Comparison of ENCODE assay signal across 11 mouse cellular contexts in genomic region chr11:32010663-32010970, GRCm38 (mm10). TPM values are rescaled to one million over a fixed set of nuclear protein-coding genes. Genes with fewer than 3 reads are reported as not detected.
A peak's percentile ranks its signal among the peaks of the same experiment; 100 is the strongest.
DNase-seq lines count a peak whose midpoint lies in the region; ATAC-seq and TF ChIP-seq lines count a peak whose summit lies in the region.
"Had no signal": no experiment of that assay in that cellular context is flagged by ENCODE, and none has a peak within 500 bp of the region (broad histone marks: within the 10 kb centered on the region; RNA-seq: fewer than 3 reads in every experiment).

No protein-coding gene starts in this region.

- H3K4me3 ChIP-seq in neural tube, embryonic 11.5 days (ENCODE audit: low read depth, low read length), result no peak overlapping the region
- H3K4me3 ChIP-seq in forebrain, postnatal 0 days (ENCODE audit: low read depth, low read length), result no peak overlapping the region
- no peak overlapping the region for H3K4me3 ChIP-seq in midbrain, embryonic 11.5 days (ENCODE audit: low read depth, low read length)
- H3K4me3 ChIP-seq in cerebellum, adult 2 months (replicated peaks; ENCODE audit: insufficient read depth, low read depth, low read length), result no peak overlapping the region
- H3K4me3 ChIP-seq: liver, embryonic 13.5 days had no signal

- H3K4me2 ChIP-seq in neural tube, embryonic 11.5 days (ENCODE audit: low read depth), result no peak overlapping the region
- H3K4me2 ChIP-seq in forebrain, postnatal 0 days (ENCODE audit: low read depth), result peak overlapping the region; percentile 38
- H3K4me2 ChIP-seq in midbrain, embryonic 11.5 days, result no peak overlapping the region
- H3K4me2 ChIP-seq: liver, embryonic 13.5 days had no signal

- TF ChIP-seq POLR2A in cerebellum, adult 2 months (IDR thresholded peaks at IDR 0.05; ENCODE audit: borderline replicate concordance, insufficient read depth, low read length), result no peak

- DNase-seq in neural tube, embryonic 11.5 days (ENCODE audit: low spot score), result no peak
- DNase-seq in neural tube, embryonic 10.5 days (ENCODE audit: extremely low spot score, low spot score), result no peak
- no peak for DNase-seq in forebrain, postnatal 0 days
- no peak for DNase-seq in midbrain, embryonic 11.5 days (ENCODE audit: low spot score, missing footprints)
- no peak for DNase-seq in cerebellum, adult 2 months
- DNase-seq in liver, result no peak
- no peak for DNase-seq in cerebellum, postnatal 10 days
- DNase-seq: heart, adult 18-20 months; liver, embryonic 13.5 days; right cerebral cortex, postnatal 25 days had no signal

- H3K4me1 ChIP-seq in neural tube, embryonic 11.5 days (ENCODE audit: control insufficient read depth, insufficient read depth, low read length), result peaks cover 17% of the 10 kb centered on the region
- peaks cover 32% of the 10 kb centered on the region for H3K4me1 ChIP-seq in forebrain, postnatal 0 days (ENCODE audit: insufficient read depth)
- peaks cover 18% of the 10 kb centered on the region; the same call in 1 of the 2 replicates for H3K4me1 ChIP-seq in midbrain, embryonic 11.5 days (ENCODE audit: control insufficient read depth, insufficient read depth, low read length)
- peaks cover 3% of the 10 kb centered on the region for H3K4me1 ChIP-seq in cerebellum, adult 2 months (ENCODE audit: control insufficient read depth, insufficient read depth, low read length)
- H3K4me1 ChIP-seq: liver, embryonic 13.5 days had no signal

- H3K36me3 ChIP-seq in neural tube, embryonic 11.5 days (ENCODE audit: control insufficient read depth, insufficient read depth, low read length), result no peaks in the 10 kb centered on the region; the same call in none of the 2 replicates
- peaks cover 26% of the 10 kb centered on the region for H3K36me3 ChIP-seq in forebrain, postnatal 0 days (ENCODE audit: insufficient read depth)
- peaks cover 16% of the 10 kb centered on the region for H3K36me3 ChIP-seq in midbrain, embryonic 11.5 days (ENCODE audit: control insufficient read depth, insufficient read depth, low read length)
- H3K36me3 ChIP-seq: liver, embryonic 13.5 days had no signal

- peaks cover 8% of the 10 kb centered on the region; the same call in 1 of the 2 replicates for H3K9me3 ChIP-seq in neural tube, embryonic 11.5 days (ENCODE audit: control insufficient read depth, low read length)
- H3K9me3 ChIP-seq in forebrain, postnatal 0 days (ENCODE audit: low read length), result 0 out of 2 replicates have a peak, but pooled peaks cover 6% of the 10 kb centered on the region
- H3K9me3 ChIP-seq in midbrain, embryonic 11.5 days (ENCODE audit: control insufficient read depth, low read length), result peaks cover 14% of the 10 kb centered on the region

- no peak overlapping the region for H3K9ac ChIP-seq in neural tube, embryonic 11.5 days (ENCODE audit: low read length)
- 0 out of 2 replicates have a peak overlapping the region, but pooled peaks have one; percentile 22 for H3K9ac ChIP-seq in forebrain, postnatal 0 days
- H3K9ac ChIP-seq in midbrain, embryonic 11.5 days (ENCODE audit: low read length), result no peak overlapping the region
- H3K9ac ChIP-seq: liver, embryonic 13.5 days had no signal

- no peak for ATAC-seq in neural tube, embryonic 11.5 days (ENCODE audit: insufficient read depth, low FRiP score, low TSS enrichment)
- ATAC-seq in forebrain, postnatal 0 days, result no peak
- ATAC-seq in midbrain, embryonic 11.5 days (ENCODE audit: low FRiP score), result no peak; the same call in none of the 2 replicates

- H3K27ac ChIP-seq in neural tube, embryonic 11.5 days (ENCODE audit: low read depth, low read length), result peak overlapping the region; percentile 63
- peak overlapping the region; percentile 82 for H3K27ac ChIP-seq in forebrain, postnatal 0 days (ENCODE audit: low read depth, low read length)
- H3K27ac ChIP-seq in midbrain, embryonic 11.5 days (ENCODE audit: low read depth, low read length), result peak overlapping the region; percentile 77
- no peak overlapping the region for H3K27ac ChIP-seq in cerebellum, adult 2 months (ENCODE audit: insufficient read depth, low read length)
- H3K27ac ChIP-seq: liver, embryonic 13.5 days had no signal

- WGBS in neural tube, embryonic 11.5 days, result 51% methylated on average over 5 of the region's 5 CpGs
- WGBS in forebrain, postnatal 0 days, result 16% methylated on average over 5 of the region's 5 CpGs
- 52% methylated on average over 5 of the region's 5 CpGs for WGBS in midbrain, embryonic 11.5 days
- WGBS in cerebellum, adult 2 months, result 60% methylated on average over 5 of the region's 5 CpGs

- no peaks in the 10 kb centered on the region for H3K27me3 ChIP-seq in neural tube, embryonic 11.5 days (ENCODE audit: control insufficient read depth, insufficient read depth, low read length)
- no peaks in the 10 kb centered on the region for H3K27me3 ChIP-seq in forebrain, postnatal 0 days (ENCODE audit: insufficient read depth, low read length)
- H3K27me3 ChIP-seq in midbrain, embryonic 11.5 days (ENCODE audit: control insufficient read depth, insufficient read depth, low read length), result no peaks in the 10 kb centered on the region
- no peaks in the 10 kb centered on the region for H3K27me3 ChIP-seq in cerebellum, adult 2 months (ENCODE audit: control insufficient read depth, insufficient read depth, low read length)
- H3K27me3 ChIP-seq: liver, embryonic 13.5 days had no signal

- TF ChIP-seq CTCF in forebrain, postnatal 0 days (IDR thresholded peaks at IDR 0.05; ENCODE audit: low read depth), result no peak
- TF ChIP-seq CTCF in cerebellum, adult 2 months (IDR thresholded peaks at IDR 0.05; ENCODE audit: borderline replicate concordance, insufficient read depth, low read depth, low read length), result no peak

RNA-seq across cellular contexts. Expression of gene Nsg2, which starts 10.4 kb away (rescaled TPM):
- 35.2 and 39.2 TPM in 2 replicates for polyA plus RNA-seq in neural tube, embryonic 11.5 days (2014; fragmentation: Nextera tagmentation; extraction: Ambion mirVana)
- total RNA-seq in forebrain, postnatal 0 days (2014; rRNA removed), result 1,434 and 1,519 TPM in 2 replicates
- 646 and 742 TPM in 2 replicates for polyA plus RNA-seq in forebrain, postnatal 0 days (2015; fragmentation: Nextera tagmentation; extraction: Ambion mirVana)
- 39.8 and 40.5 TPM in 2 replicates for polyA plus RNA-seq in midbrain, embryonic 11.5 days (2014; fragmentation: Nextera tagmentation; extraction: Ambion mirVana)
- polyA plus RNA-seq in cerebellum, adult 2 months (2012; rRNA removed), result 140 and 169 TPM in 2 replicates

RNA-seq across cellular contexts. Expression of gene 4930524B15Rik, which starts 45.2 kb away (rescaled TPM):
- polyA plus RNA-seq in neural tube, embryonic 11.5 days (2014; fragmentation: Nextera tagmentation; extraction: Ambion mirVana), result 0.27 TPM in 1 of 2 replicates, not detected in the other
- total RNA-seq in forebrain, postnatal 0 days (2014; rRNA removed), result 0.54 and 1.3 TPM in 2 replicates
- polyA plus RNA-seq in forebrain, postnatal 0 days (2015; fragmentation: Nextera tagmentation; extraction: Ambion mirVana), result 0.25 and 0.41 TPM in 2 replicates
- polyA plus RNA-seq in midbrain, embryonic 11.5 days (2014; fragmentation: Nextera tagmentation; extraction: Ambion mirVana), result 0.22 and 0.39 TPM in 2 replicates
- 0.16 and 0.19 TPM in 2 replicates for polyA plus RNA-seq in cerebellum, adult 2 months (2012; rRNA removed)
- total RNA-seq: adrenal gland, postnatal 4 days; heart, adult 18-20 months had no signal
- polyA plus RNA-seq: liver, embryonic 13.5 days had no signal
